Mouse (Mus musculus) cerebellum, adult 11-12 months (tissue): ENCODE results near the gene Rap1gap2.
A peak's percentile ranks its signal among the peaks of the same experiment; 100 is the strongest.

Source experiments
- DNase-seq: peaks from one replicate; pipeline ENCODE4 v3.0.0; 2022

Rap1gap2 gene

DNA sequence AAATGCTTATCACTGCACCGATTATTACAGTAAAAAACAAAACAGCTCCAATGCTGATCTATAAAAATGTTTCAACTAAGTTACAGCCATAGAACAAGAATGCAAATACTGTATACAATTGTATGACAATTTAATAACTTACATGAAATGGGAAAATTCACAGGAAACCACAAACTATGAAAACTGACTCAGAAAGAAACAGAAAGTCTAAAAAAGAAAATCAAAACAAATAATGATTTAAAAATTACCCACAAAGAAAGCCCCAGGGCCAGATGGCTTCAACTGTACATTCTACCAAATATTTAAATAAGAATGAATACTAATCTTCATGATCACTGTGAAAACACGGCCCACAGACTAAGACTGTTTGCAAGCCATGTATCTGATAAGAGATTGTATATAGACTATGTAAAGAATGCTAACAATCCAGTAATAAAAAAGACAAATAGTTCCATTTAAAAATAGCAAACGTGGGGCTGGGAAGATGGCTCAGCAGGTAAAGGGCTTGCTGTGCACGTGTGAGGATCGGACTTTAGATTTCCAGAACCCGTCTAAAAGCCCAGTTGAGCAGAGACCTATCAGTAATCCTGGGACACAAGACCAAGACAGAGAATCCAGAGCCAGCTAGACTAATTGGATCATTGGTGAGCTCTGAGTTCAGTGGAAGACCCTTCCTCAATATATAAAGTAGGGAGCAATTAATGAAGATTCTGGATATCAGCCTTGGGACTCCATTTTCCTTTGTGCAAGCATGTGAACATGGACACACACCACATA, 167.4 kb downstream of the Rap1gap2 start:
- DNase-seq = no peak

DNA sequence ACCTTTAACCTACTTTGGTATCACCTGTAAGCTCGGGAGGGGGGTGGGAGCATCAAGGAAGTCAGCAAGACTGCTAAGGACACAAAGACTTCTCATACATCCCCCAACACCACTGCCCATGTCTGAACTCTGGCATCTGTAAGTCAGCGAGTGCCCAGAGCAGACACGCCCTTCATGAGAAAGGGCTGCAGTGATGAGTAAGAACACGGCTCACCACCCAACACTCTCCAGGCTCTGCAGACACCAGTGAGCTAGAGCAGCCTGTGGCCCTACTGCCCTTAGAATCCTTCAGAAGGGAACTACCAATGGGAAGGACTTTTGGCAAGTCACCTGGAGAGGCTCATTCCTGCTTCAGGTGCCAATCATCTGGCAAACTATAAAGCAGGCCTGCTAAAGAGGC, 168.3 kb downstream of the Rap1gap2 start:
- DNase-seq = no peak

DNA sequence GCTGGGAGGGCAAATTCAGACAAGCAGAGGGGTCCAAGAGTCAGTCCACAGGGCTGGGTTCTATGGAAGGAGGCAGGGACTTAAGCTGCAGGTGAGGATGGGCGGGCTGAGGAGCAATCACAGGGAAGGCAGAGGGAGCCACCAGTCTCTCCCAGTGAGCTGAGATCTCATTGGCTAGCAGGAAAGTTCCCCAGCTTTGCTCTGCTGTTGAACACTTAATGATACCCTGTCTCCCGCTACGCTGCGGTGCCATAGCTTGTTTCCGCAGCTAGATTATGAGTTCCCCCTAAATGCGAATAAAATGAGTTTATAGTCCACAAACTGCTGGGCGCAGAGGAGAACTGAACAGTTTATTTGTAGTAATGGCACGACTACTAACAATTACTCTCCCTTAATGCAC, 170.6 kb downstream of the Rap1gap2 start:
- no peak for DNase-seq

DNA sequence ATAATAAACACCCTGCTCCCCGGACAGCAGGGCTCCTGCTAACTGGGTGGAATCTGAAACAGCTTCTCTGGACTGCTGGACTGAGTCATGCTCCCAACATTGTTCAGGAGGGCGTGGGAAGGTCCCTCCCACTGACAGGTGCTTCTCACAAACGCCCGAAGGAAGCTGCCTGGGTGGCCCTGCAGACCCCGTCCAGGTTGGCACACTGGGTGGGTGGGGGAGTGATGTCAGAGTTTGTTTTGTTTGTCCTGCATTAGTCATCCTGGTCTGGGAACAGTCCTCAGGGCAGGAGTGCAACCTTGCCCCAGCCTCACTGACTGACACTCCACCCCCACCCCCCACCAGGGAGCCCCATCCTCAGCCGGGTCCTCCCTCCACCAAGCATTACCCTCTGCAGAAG, 171.5 kb downstream of the Rap1gap2 start:
- no peak for DNase-seq

DNA sequence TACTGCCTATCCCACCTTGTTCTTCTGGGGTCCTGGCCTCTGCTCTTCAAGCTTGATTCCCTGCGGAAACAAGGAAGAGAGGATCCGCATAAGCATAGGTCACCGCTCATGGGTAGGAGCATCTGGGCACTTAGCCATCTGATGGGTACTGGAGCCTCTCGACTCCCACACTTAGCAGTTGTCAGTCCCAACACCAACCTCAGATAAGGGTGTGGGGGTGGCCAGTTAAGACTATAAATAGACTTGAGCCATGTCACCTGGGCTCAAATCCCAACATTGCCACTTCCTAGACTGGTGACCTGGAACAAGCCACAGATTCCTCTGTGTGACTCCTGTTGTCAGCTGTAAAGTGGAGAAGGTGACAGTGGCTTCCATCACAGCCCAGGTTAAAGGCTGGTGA, 172.5 kb downstream of the Rap1gap2 start:
- no peak for DNase-seq

DNA sequence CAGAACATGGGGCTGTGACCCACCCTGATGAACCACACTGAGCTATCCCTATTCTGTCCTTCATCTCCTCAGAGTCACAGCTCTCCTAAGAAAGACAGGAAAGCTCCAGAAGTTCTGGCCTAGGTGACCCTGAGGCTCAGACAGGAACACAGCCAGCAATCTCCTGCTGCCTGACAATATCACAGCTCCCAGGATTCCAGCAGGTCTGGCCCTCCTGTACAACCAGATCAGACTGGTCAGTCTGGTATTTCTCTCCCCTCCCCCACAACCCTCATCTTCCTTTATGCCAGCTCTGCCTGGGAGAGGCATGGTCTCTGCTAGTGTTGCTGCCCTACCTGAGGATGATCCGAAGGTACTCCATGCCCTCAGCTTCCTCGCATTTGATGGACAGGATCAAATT, 175.3 kb downstream of the Rap1gap2 start:
- no peak for DNase-seq

DNA sequence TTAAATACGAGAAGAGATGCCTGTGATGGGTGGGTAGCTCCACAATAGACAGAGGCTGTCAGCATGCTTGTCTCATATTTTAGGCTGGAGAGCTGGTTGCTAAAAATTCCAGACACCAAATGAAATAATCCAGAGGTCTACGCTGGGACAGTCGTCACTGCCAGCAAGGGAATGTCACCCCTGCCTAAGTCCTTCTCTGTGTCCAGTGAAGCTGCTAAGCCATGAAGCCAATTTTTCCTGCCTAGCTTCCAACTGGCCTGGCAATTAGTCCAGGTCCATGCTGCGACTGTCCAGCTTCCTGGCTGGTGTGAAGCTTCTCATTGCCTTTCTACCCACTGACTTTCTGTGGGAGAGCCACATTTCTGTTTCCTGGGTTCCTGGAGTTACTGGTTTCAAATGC, 177.7 kb downstream of the Rap1gap2 start:
- DNase-seq = no peak

DNA sequence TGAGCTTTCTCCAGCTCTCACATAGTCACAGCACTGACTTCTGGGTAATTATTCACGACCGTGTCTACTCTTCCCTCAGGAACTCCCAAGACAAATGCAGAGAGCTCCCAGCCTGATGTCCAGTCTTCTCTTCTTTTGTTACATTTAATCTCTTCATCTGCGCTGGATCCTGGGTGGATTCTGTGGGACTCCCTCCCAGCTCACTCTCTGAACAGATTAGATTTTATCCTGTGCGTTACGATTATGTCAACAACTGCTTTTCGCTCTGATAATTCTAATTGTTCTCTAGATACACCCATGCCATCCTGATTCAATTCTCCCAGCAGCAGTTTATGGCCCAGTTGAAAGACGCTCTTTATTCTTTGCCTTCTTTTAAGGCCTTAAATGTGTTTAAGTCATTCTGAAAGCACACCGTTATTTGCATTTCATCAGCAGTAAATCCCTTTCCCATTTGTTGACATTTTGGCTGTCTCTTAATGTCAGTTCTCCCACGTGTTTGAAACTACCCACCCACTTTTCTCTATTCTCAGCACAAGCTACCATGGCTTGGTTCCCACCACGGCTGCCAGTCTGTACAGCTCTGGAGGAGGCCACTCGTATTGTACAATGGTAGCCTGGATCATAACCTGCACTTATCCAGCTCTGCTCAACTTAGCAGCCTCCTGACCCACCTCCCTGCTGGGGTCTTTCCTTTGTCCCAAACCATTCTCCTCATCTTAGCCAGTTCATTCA, 180.8 kb downstream of the Rap1gap2 start:
- no peak for DNase-seq

DNA sequence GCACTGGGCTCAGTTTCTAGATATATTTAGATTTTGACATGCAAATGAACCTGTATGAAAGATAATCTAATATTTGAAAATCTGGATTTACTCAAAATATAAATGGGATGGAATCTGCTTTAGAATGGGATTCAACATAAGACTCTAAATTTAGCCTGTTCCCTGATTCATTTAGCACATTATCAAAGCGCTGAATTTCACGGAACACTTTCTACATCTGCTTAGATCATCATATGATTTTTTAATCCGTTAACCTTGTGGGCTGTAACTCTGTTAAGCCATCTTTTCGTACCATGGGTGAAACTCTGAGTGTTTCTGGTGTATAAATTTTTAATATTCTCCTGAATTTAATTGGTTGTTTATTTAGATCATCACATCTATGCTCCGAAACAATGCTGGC, 184.4 kb downstream of the Rap1gap2 start:
- no peak for DNase-seq

DNA sequence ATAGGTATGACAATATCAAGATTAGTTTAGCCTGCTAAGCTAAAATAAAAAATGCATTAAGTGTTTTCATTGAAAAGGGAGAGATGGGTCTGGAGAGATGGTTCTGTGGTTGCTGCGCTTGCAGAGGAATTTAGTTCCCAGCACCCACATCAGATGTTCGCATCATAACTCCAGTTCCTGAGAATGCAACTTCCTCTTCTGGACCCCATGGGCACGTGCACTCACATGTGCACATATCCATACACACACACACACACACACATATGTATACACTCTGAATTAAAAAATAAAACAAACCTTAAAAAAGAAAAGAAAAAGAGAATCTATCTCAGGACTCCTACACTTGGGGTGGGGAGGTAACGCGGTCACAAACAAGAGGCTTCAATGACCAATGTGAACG, 188.7 kb downstream of the Rap1gap2 start:
- DNase-seq = no peak

DNA sequence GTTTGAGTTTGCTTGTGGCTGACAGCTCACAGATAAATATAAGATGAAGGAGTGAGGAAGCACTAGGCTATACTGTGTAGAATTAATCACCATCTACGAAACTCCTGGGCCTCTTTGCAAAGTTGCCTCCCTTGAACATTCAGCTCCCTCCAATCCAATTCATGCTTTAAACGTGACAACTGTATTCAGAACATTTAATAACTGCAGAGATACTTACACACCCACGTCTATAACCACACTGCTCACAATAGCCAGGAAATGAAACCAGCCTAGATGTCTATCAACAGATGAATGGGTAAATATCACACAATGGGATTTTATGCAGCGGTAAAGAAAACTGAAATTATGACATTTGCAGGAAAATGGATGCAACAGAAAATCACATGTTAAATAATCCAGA, 189.6 kb downstream of the Rap1gap2 start:
- DNase-seq = no peak

DNA sequence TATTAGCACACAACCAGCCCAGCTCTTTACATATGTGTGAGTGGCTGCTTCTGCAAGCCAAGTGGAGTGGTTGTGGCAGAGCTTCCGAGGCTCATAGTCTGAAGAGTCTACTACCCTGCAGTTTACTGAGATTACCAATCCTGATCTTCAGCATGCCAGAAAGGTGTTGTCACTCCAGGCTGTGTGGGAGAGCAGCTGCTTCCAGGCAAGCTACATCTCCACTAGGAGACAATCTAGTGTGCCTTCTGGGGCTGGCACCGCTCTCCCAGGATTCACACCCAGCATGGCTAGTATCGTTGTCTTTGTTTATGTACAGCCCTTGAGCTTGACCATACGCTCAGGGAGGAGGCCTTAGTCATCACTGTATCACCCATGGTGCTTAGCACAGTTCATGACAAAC, 191.1 kb downstream of the Rap1gap2 start:
- DNase-seq = no peak

DNA sequence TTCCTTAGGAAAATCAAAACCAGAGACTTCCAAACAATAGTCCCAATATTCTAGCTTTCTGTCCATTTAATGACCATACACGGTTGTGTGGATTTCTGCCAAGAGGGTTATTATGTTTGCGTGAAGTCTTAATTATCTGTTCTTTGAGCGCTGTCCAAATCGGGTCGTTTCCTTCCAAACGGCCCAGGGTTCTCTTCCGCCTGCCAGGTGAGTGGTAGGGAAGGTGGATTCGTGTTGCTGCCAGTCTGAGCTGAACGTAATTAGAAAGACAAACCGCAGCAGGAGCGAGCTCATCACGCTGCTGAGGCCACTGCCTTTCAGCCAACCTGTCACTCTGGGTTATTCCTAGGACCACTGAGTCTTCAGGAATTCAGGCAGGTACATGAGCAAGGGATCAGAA, 195.0 kb downstream of the Rap1gap2 start:
- DNase-seq = peak; percentile 29

DNA sequence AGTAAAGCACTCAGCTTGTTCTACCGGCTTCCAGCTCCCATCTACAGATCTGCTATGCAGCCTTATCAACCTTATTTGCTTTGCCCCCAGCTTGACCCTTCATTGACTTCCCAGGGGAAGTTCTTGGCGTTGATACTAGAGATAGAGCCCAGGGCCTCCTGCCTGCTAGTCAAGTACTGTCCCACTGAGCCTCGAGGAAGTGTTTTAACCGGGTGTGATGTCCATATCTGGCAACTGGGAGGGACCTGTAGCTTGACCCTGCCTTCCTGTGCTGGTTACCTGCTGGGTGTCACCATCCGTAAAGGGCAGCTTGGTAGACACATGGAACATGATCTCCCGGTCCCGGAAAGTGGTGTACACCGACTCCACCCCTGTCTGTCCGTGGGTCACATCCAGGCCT, 196.6 kb downstream of the Rap1gap2 start:
- no peak for DNase-seq

DNA sequence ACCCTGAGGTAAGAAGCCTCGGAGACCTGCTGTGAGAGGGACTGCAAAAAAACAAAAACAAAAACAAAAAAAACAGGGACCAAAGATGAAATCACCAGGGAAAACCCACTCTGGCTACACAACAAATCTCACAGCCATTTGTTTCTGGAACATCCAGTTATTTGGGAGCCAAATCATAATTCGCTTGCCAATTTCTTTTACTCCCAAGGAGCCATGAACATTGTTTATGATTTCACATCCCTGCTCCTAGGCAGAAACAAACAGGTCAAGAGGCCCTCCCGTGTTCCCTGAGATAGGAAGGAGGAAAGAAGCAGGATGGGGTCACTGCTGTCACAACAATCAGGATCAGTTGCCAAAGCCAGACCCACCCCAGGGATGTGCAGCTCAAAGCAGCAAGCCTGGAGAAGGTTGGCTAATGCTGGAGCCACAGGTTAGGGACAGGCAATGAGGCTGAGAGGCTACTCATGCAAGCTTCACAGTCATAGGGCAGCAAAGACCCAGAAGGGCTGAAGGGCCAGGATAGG, 197.2 kb downstream of the Rap1gap2 start:
- DNase-seq = no peak

DNA sequence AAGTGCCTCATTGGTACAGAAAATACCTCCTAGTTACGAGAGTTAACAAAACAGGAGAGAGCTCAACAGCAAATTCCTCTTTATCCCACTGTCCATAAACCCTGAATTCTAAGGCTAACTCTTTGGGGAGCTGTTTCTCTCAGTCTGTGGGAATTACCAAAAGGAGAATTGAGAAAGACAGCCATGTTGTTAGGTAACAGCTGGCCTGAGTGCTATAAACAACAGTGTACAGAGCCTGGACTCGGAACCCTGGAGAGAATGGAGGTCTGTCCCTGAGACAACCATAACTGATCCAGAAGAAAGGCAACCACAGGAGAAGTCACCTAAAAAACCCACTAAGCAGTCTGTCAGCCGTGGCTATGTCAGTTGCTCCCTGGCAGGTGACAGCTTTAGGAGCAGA, 198.3 kb downstream of the Rap1gap2 start:
- DNase-seq = no peak

DNA sequence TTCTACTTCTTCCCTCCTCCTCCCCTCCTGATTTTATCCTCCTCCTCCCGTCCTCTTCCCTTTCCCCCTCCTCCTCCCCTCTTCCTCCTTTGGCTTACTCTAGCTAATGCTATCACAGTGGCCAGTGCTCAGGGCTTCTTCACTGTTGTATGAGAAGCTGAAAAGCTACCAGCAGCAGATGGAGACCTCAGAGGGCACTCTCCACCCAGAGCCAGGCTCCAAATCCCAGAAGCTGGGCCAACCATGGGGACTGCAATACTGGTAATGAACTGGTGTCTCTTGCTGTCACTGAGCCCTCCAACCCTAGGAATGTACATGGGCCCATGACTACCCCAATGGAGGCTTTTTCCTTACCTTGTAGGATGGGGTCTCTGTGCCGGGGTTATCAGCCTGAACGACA, 198.8 kb downstream of the Rap1gap2 start:
- DNase-seq = no peak

DNA sequence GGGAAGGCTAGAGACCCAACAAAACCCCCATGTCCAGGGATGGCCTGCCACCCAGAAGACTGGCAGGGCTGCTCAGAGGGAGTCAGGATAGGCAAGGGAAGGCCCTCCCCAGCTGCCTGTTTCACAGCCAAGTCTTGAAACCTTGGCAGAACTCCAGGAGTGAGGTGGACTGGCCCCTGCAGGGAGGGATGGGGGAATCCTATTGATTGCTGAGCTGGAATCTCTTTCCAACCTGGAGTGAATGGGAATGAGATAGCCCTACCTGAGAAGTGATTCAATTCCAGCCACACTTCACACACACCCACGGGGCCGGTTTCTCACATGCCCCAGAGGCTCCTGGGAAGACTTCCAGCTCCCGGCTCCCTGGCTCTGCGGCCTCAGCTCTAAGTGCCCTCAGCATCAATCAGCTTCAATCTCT, 200.9 kb downstream of the Rap1gap2 start:
- peak; percentile 46 for DNase-seq

DNA sequence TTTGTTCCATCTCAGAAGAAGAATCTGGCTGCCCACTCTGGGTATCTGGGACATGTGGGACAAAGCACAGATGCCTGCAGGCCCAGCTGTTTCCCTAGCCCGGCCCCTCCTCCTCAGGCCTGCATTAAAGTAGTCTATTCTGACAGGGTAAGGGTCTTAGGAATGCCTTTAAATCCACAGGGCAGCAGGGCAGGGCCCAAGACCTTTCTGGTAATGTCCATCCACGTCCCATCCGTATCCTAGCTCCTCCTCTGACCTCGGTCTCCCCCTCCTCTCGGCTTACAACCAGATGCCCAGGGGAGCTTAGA, 201.3 kb downstream of the Rap1gap2 start:
- no peak for DNase-seq

DNA sequence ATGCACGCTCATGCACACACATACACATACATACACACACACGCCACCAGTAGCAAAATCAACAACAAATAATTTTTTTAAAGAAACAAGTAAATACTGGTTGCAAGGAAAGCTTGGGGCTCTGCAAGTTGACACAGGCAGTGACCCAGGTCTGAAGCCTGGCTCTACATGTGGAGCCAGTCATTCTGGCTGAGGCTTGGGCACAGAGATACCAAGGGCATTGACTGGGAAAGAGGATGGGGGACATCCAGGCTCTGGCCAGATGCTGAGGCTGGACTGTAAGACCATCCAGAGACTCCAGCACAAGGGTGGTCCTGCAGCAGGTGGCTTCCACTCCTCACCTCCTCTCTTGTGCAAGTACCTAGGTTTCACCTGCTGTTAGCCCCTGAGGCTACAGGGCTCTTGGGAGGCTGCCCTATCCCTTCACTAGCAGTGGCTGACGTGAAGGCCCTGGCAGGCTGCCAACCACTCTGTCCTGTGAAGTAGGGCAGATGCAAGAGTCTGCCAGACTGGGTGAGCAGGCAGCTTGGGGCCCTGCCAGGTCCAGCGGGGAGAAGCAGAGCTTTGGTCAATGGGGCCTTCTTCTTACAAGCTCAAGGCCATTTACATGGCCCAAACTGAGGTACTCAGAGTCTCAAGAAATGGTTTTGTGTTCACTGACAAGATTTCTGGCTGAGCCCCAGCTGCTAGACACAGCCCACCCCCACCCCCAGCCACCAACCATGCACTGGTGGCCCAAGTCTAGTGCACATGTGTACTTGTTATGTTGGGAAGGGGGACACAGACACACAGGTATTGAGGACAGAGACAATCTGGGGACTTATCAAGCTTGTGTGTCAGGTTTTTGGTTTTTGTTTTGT, 201.9 kb downstream of the Rap1gap2 start:
- DNase-seq = peak; percentile 84

DNA sequence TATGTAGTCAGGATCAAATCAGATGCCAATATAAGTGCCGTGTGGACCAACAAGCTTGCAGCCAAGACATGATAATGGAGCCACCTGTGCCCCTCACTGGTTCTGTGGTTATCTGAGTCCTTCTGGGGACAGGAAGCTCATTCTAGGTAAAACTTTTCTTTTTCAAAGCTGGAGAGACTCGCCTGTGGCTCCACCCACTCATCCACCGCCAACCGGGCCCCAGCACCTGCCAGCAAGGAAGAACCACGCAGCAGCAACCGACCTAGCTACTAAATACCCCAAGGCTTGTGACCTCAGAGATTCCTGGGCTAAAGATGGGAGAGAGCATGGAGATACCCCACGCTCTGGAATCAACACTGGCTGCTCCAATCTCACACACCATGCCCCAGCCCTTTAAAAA, 205.5 kb downstream of the Rap1gap2 start:
- no peak for DNase-seq

DNA sequence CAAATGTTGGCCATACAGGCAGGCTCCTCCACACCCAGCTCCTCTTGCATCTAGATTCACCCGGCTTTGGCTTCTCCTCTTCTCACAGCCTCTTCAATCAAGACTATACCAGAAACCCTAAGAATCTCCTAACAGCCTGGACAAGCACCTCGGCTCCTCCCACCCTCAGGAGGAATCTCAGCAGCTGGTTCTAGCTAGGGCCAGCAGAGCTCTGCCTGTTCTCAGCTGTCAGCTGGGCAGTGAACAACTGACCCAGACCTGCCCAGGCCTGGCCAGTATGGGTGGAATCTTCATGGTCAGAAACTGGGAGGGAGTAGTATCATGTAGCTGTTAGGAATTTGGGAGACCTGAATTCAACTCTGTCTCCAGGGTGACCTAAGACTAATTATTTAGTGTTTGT, 206.5 kb downstream of the Rap1gap2 start:
- no peak for DNase-seq

DNA sequence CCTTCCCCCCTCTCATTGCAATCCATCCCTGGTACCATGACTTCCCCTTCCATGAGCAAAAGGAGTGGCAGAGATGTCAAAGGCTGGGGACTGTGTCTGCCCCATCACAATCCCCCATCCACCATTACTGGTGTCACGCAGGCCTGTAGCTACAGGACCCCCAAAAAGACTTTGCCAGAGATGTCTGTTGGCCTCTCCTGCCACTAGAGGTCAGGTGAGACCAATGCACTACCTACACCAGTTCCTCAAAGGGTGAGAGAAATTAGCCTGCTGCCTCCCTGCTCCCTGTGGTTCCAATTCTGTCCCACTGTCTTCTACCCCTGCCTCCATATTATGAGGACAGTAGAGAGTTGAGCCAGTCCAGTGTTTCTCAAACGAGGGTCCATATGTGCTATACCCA, 208.6 kb downstream of the Rap1gap2 start:
- no peak for DNase-seq

DNA sequence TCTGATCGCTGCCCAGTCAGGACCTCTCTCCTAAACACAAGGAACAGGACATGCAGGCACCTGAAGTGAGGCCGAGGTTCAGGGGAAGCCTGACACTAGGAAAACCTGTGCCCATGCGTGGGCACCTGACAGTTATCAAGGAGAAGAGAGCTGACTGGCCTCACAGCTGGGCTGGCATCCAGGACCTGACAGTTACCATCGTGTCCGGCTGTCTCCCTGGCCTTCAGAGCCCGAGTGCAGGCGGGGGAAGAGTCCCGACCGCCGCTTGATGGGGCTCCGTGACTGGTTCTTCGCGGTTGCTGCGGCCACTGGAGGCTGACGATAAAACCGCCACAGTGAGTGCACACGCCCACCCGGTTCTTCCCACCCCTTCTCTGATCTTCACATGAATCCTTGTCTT, 215.1 kb downstream of the Rap1gap2 start:
- DNase-seq = no peak
